Mouse (Mus musculus): ENCODE data around the gene Faap20.

DNA sequence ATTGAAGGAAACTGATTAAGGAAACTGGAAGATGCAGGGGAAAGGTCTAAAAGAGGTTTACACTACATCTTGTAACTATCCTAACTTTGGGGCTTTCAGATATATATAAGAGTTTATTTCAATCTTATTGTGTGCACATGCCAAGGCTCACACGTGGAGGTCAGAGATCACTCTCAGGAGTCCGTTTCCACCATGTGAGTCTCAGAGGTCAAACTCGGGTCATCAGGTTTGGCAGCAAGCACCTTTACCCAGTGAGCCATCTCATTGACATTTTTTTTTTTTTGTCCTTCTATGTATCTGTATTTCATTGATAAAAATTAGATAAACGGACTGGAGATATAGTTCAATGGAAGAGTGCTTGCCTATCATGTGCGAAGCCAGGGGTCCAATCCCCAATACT, 21.1 kb upstream of the Faap20 start:
- TF ChIP-seq RCOR1 (conservative IDR thresholded peaks at IDR 0.05; ENCODE audit: low read depth, low read length) (no peak), POLR2A (IDR thresholded peaks at IDR 0.05; ENCODE audit: low read depth, low read length) (no peak), KAT2A (IDR thresholded peaks at IDR 0.05; ENCODE audit: insufficient replicate concordance, low read length) (no peak), NRF1 (IDR thresholded peaks at IDR 0.05; ENCODE audit: low read depth, low read length) (no peak), CTCF (conservative IDR thresholded peaks at IDR 0.05 in 1 of 2, IDR thresholded peaks at IDR 0.05 in 1 of 2; ENCODE audit: low read depth in 2 of 2, low read length in 2 of 2) (no peak), MEF2A (IDR thresholded peaks at IDR 0.05; ENCODE audit: borderline replicate concordance, low read depth, low read length) (no peak), CHD1 (IDR thresholded peaks at IDR 0.05; ENCODE audit: low read depth, low read length) (no peak)
